Mouse (Mus musculus): ENCODE results near the gene Klc2.
"Not testable (repeated sequence)": the region's sequence is repeated elsewhere in the genome, so short reads cannot be mapped to it uniquely, and the experiment has no call there.

- TF ChIP-seq CTCF (IDR thresholded peaks at IDR 0.05 in 2 of 3, conservative IDR thresholded peaks at IDR 0.05 in 1 of 3; ENCODE audit: control insufficient read depth in 1 of 3, insufficient read depth in 1 of 3, low read depth in 2 of 3, low read length in 3 of 3, poor library complexity in 1 of 3, severe bottlenecking in 1 of 3); TAL1 (IDR thresholded peaks at IDR 0.05; ENCODE audit: low read length); ETS1 (IDR thresholded peaks at IDR 0.05; ENCODE audit: low read depth, low read length); POLR2A (IDR thresholded peaks at IDR 0.05; ENCODE audit: control insufficient read depth in 1 of 2, insufficient read depth in 1 of 2, low read depth in 1 of 2, low read length in 2 of 2, poor library complexity in 1 of 2): not testable (repeated sequence)
Observed at GRCm38 (mm10) chr19:5149041-5149440, 30.7 kb upstream of the Klc2 start.

Measured in MEL (cell line).